Mouse (Mus musculus) kidney, adult 8-10 months (tissue): ENCODE measurements around the gene Ccr5.
"Not testable (repeated sequence)": the region's sequence is repeated elsewhere in the genome, so short reads cannot be mapped to it uniquely, and the experiment has no call there.

Experiments used
- DNase-seq, 2 experiments: peaks; one replicate each; pipeline ENCODE4 v3.0.0; 2022

Gene Ccr5

GRCm38 (mm10) chr9:124121387-124122184, at the start of gene Ccr5:
Ccr5 (plus strand) TSS chr9:124121543.
- DNase-seq = no peak

- DNase-seq = no peak
Measured at GRCm38 (mm10) chr9:124079803-124080202, 41.5 kb upstream of the Ccr5 start.

GRCm38 (mm10) chr9:124080471-124080870, 40.9 kb upstream of the Ccr5 start:
- not testable (repeated sequence) for DNase-seq

GRCm38 (mm10) chr9:124090441-124090840, 30.9 kb upstream of the Ccr5 start:
- DNase-seq = no peak

- DNase-seq = no peak
Measured at GRCm38 (mm10) chr9:124099127-124099526, 22.2 kb upstream of the Ccr5 start.

GRCm38 (mm10) chr9:124100357-124100756, 21.0 kb upstream of the Ccr5 start:
- no peak for DNase-seq

- DNase-seq = no peak
Measured at GRCm38 (mm10) chr9:124101723-124102122, 19.6 kb upstream of the Ccr5 start, which contains the start of gene Ccr2. Ccr2 (plus strand) TSS chr9:124101950.

- DNase-seq = no peak
Measured at GRCm38 (mm10) chr9:124103199-124103598, 18.1 kb upstream of the Ccr5 start.

- no peak for DNase-seq
Measured at GRCm38 (mm10) chr9:124105196-124105595, 16.1 kb upstream of the Ccr5 start.

- no peak for DNase-seq
Measured at GRCm38 (mm10) chr9:124107232-124107631, 14.1 kb upstream of the Ccr5 start.

GRCm38 (mm10) chr9:124108356-124109127, 12.8 kb upstream of the Ccr5 start:
- DNase-seq = no peak

- no peak for DNase-seq
Measured at GRCm38 (mm10) chr9:124111997-124112396, 9.3 kb upstream of the Ccr5 start.

GRCm38 (mm10) chr9:124112591-124113239, 8.6 kb upstream of the Ccr5 start:
- no peak for DNase-seq

GRCm38 (mm10) chr9:124113777-124114176, 7.6 kb upstream of the Ccr5 start:
- no peak for DNase-seq

GRCm38 (mm10) chr9:124118489-124118888, 2.9 kb upstream of the Ccr5 start:
- peak in 1 of 2 experiments; percentile 25 for DNase-seq

- no peak for DNase-seq
Measured at GRCm38 (mm10) chr9:124125576-124125975, 4.2 kb downstream of the Ccr5 start.

- no peak for DNase-seq
Measured at GRCm38 (mm10) chr9:124126373-124126772, 5.0 kb downstream of the Ccr5 start.

GRCm38 (mm10) chr9:124127412-124127811, 6.1 kb downstream of the Ccr5 start:
- DNase-seq = no peak

GRCm38 (mm10) chr9:124128379-124128778, 7.0 kb downstream of the Ccr5 start:
- peak; percentile 23 to 40 for DNase-seq

- DNase-seq = not testable (repeated sequence)
Measured at GRCm38 (mm10) chr9:124132899-124133298, 11.6 kb downstream of the Ccr5 start.

- DNase-seq = not testable (repeated sequence)
Measured at GRCm38 (mm10) chr9:124134919-124135318, 13.6 kb downstream of the Ccr5 start.

GRCm38 (mm10) chr9:124137619-124138018, 16.3 kb downstream of the Ccr5 start:
- no peak for DNase-seq

- DNase-seq = no peak
Measured at GRCm38 (mm10) chr9:124138055-124138775, 16.9 kb downstream of the Ccr5 start.
